Mouse (Mus musculus) forebrain, embryonic 16.5 days (tissue): ENCODE results near the gene Tent4b. TPM values are rescaled to one million over a fixed set of nuclear protein-coding genes. Genes with fewer than 3 reads are reported as not detected.
A peak's percentile ranks its signal among the peaks of the same experiment; 100 is the strongest.

Experiments used
- ATAC-seq: fragments of 200-750 bp; cut with Nextera tagmentation; 2 replicates; pipeline ENCODE4 v1.8.0; 2017; ENCODE audit warnings: mild to moderate bottlenecking, moderate library complexity
- H3K27ac ChIP-seq: fragments of 300-500 bp; sonication (generic); 2 replicates; pipeline ENCODE4 v1.5.1; 2014; ENCODE audit warnings: low read length, control low read depth
- H3K27me3 ChIP-seq: fragments of 300-500 bp; sonication (generic); replicated peaks from 2 replicates; pipeline ENCODE4 v1.6.1; 2014; ENCODE audit warnings: low read length; ENCODE audit not compliant: control insufficient read depth, insufficient read depth
- H3K36me3 ChIP-seq: fragments of 300-500 bp; sonication (generic); 2 replicates; pipeline ENCODE4 v1.6.1; 2014; ENCODE audit not compliant: control insufficient read depth, insufficient read depth
- H3K4me1 ChIP-seq: fragments of 300-500 bp; sonication (generic); replicated peaks from 2 replicates; pipeline ENCODE4 v1.6.1; 2014; ENCODE audit warnings: low read length; ENCODE audit not compliant: control insufficient read depth, insufficient read depth
- H3K4me2 ChIP-seq: fragments of 300-500 bp; sonication (generic); 2 replicates; pipeline ENCODE4 v1.6.1; 2014; ENCODE audit warnings: mild to moderate bottlenecking, low read length, control low read depth
- H3K4me3 ChIP-seq: fragments of 300-500 bp; sonication (generic); replicated peaks from 2 replicates; pipeline ENCODE4 v1.5.1; 2014; ENCODE audit warnings: mild to moderate bottlenecking, low read length, control low read depth
- H3K9ac ChIP-seq: fragments of 300-500 bp; sonication (generic); replicated peaks from 2 replicates; pipeline ENCODE4 v1.6.1; 2014; ENCODE audit warnings: low read depth, low read length, control low read depth
- H3K9me3 ChIP-seq: fragments of 300-500 bp; sonication (generic); 2 replicates; pipeline ENCODE4 v1.6.1; 2016; ENCODE audit warnings: low read length; ENCODE audit not compliant: control insufficient read depth
- WGBS: fragments of 180-500 bp; shearing (Covaris S2); extraction: QIAGEN DNeasy Blood & Tissue Kit; methylation state at CpG from one replicate; pipeline ENCODE4 v1.1.7; 2014; 5-methylcytosine and 5-hydroxymethylcytosine counted together
- polyA plus RNA-seq: library from polyadenylated mRNA; unstranded; fragments of >200 nt; fragmentation: Nextera tagmentation; extraction: Ambion mirVana; gene quantifications from 2 replicates; pipeline ENCODE4 v1.2.1, GENCODE M21; 2015

Gene Tent4b
- polyA plus RNA-seq, 1 experiment from 2014 or later, result 11.1 TPM

GRCm38 (mm10) chr8:88269107-88269875, 70.3 kb downstream of the Tent4b start:
- ATAC-seq, result no peak
- H3K36me3 ChIP-seq, result no peaks in the 10 kb centered on the region
- H3K9ac ChIP-seq, result no peak overlapping the region
- no peak overlapping the region for H3K27ac ChIP-seq
- H3K4me2 ChIP-seq, result no peak overlapping the region
- no peaks in the 10 kb centered on the region for H3K9me3 ChIP-seq
- no peaks in the 10 kb centered on the region; the same call in 1 of the 2 replicates for H3K27me3 ChIP-seq
- 64% methylated on average over 7 of the region's 7 CpGs for WGBS
- no peak overlapping the region for H3K4me3 ChIP-seq
- peaks cover 10% of the 10 kb centered on the region for H3K4me1 ChIP-seq

DNA sequence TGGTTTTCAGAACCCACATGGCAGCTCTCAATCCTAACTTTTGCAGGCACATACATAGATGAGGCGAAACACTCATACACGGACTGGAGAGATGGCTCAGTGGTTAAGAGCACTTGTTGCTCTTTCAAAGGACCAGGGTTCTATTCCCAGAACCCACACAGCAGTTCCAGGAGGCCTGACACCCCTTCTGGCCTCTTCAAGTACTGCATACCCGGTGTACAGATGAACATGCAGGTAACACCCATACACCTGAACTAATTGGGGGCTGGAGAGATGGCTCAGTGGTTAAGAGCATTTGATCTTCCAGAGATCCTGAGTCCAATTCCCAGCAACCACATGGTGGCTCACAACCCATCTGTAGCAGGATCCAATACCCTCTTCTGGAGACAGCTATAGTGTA, 71.1 kb downstream of the Tent4b start:
- Histone ChIP-seq H3K9ac (no peak overlapping the region), H3K36me3 (no peaks in the 10 kb centered on the region), H3K9me3 (no peaks in the 10 kb centered on the region), H3K27ac (no peak overlapping the region), H3K27me3 (no peaks in the 10 kb centered on the region; the same call in 1 of the 2 replicates), H3K4me2 (no peak overlapping the region), H3K4me1 (peaks cover 10% of the 10 kb centered on the region), H3K4me3 (no peak overlapping the region)
- WGBS, result 66% methylated on average over 3 of the region's 3 CpGs
- ATAC-seq, result no peak

DNA sequence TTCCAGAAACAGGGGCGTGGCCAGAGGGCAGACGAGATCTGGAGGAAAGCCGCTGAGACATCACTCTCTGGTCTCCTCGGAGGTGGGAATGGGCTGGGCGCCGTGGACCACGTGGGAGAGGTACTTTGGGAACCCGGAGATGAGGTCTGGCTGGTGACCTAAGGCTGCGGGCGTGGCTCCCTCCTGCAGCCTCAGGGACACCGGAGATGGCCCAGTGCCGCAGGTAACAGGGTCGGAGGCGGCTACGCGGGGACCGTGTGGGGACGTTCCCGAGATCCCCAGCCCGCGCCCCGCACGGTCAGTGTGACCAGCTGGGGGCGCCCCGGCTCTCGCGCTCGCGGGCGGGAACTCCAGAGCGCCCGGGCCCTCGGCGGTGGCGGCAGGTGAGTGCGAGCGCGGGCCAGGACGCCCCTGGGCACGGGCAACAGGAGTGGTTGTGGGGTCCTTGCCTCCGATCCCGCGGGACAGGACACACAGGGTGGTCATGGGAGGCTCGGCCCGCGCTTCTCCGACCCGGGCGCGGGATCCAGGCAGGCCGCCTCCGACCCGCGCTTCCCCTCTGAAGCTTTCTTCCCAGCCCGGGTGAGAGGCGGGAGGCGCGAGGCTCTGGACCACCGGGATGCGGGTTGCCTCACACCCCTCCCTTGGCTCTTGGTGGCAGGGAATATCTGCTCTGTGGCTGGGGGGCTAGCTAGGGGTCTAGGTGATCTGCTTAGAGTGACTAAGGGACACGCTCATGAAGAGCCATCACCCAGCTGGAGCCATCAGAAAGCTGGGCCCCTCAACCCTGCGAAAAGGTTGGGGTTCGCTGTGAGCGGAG, 73.4 kb downstream of the Tent4b start, which contains the start of gene Adcy7:
Gene Adcy7, plus strand, starts transcription at position 173 of the 820 bp plus-strand sequence.
- H3K27me3 ChIP-seq, result no peaks in the 10 kb centered on the region; the same call in 1 of the 2 replicates
- H3K4me2 ChIP-seq, result peak within 1 kb of the TSS; percentile 80
- peak within 1 kb of the TSS; percentile 47 for H3K4me3 ChIP-seq
- H3K36me3 ChIP-seq, result no peaks in the 10 kb centered on the region
- peak within 1 kb of the TSS; percentile 59 for H3K9ac ChIP-seq
- 0 out of 2 replicates have a peak, but pooled peaks have one; percentile 47 for ATAC-seq
- H3K27ac ChIP-seq, result no peak within 1 kb of the TSS
- WGBS, result 4% methylated on average over 64 of the region's 64 CpGs
- H3K9me3 ChIP-seq, result no peaks in the 10 kb centered on the region
- H3K4me1 ChIP-seq, result peaks cover 10% of the 10 kb centered on the region

DNA sequence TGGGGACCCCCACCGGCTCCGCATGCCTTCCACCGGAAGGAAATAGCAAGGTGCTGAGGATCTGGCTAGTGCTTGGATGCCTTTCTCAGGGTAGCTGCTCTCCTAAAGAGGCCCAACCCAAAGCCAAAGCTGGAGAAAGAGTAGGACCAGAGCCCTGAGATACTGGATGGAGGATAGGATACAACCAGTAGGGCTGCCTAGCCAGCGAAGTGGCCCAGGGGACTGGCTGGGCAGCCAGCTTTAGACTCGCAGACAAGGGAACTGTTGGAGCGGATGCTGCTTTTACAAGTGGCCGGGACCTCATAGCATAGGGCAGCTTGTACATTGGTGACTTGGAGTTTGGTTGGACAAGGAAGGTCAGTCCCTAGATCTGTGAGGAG, 74.0 kb downstream of the Tent4b start:
- H3K4me1 ChIP-seq, result peaks cover 10% of the 10 kb centered on the region
- no peaks in the 10 kb centered on the region for H3K36me3 ChIP-seq
- no peak overlapping the region for H3K27ac ChIP-seq
- H3K4me2 ChIP-seq, result no peak overlapping the region
- no peak overlapping the region for H3K9ac ChIP-seq
- H3K9me3 ChIP-seq, result no peaks in the 10 kb centered on the region
- WGBS, result 73% methylated on average over 7 of the region's 7 CpGs
- no peak overlapping the region for H3K4me3 ChIP-seq
- no peak for ATAC-seq
- H3K27me3 ChIP-seq, result no peaks in the 10 kb centered on the region; the same call in 1 of the 2 replicates

DNA sequence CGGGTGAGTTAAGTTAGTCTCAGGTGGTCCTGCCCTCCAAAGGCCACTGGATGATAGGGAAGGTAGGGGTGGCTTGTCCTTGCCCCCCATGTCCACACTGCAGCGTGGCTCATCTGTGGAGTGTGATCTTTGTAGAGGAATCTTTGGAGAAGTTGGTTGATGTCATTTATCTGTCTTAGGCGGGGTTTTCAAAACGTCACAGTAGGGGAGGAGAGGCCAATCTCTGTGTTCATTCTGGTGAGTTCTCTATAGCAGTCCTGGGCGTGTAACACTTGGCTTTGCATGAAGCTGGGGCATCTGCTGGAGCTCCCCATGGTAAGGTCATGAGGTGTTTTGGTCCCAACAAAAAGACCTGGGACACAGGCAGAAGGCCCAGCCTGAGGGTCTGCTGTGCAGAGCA, 75.1 kb downstream of the Tent4b start:
- H3K4me2 ChIP-seq, result no peak overlapping the region
- peaks cover 10% of the 10 kb centered on the region for H3K4me1 ChIP-seq
- H3K9me3 ChIP-seq, result no peaks in the 10 kb centered on the region
- no peaks in the 10 kb centered on the region for H3K36me3 ChIP-seq
- no peak overlapping the region for H3K27ac ChIP-seq
- no peak overlapping the region for H3K4me3 ChIP-seq
- ATAC-seq, result no peak
- 88% methylated on average over 5 of the region's 5 CpGs for WGBS
- H3K27me3 ChIP-seq, result no peaks in the 10 kb centered on the region; the same call in 1 of the 2 replicates
- H3K9ac ChIP-seq, result no peak overlapping the region

- Histone ChIP-seq H3K36me3 (no peaks in the 10 kb centered on the region), H3K4me1 (no peaks in the 10 kb centered on the region), H3K4me3 (no peak overlapping the region), H3K9ac (no peak overlapping the region), H3K27ac (no peak overlapping the region), H3K27me3 (no peaks in the 10 kb centered on the region), H3K9me3 (no peaks in the 10 kb centered on the region), H3K4me2 (no peak overlapping the region)
- WGBS, result 72% methylated on average over 5 of the region's 5 CpGs
- ATAC-seq, result no peak
Observed at GRCm38 (mm10) chr8:88279220-88279619, 80.2 kb downstream of the Tent4b start.

GRCm38 (mm10) chr8:88279670-88280069, 80.7 kb downstream of the Tent4b start:
- H3K27me3 ChIP-seq, result no peaks in the 10 kb centered on the region
- H3K36me3 ChIP-seq, result no peaks in the 10 kb centered on the region
- H3K4me1 ChIP-seq, result no peaks in the 10 kb centered on the region
- no peak overlapping the region for H3K4me2 ChIP-seq
- H3K27ac ChIP-seq, result no peak overlapping the region
- H3K9ac ChIP-seq, result no peak overlapping the region
- H3K9me3 ChIP-seq, result no peaks in the 10 kb centered on the region
- ATAC-seq, result no peak
- H3K4me3 ChIP-seq, result no peak overlapping the region
- WGBS, result 87% methylated on average over 6 of the region's 6 CpGs

DNA sequence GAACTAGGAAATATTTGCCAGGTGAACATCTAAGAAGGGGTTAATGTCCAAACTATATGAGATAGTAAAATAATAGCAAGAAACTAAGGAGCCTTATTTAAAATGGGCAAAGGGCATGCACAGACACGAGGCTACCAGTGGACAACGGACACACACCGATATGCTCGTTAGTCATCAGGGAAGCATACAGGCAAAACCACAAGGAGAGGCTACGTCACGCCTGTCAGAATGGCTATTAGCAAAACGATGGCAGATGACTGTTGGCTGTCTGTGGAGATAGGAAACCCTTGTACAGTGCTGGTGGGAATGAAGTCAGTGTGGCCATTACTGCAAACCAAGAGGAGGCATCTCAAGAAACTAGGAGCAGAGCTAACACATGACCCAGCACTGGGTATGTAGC, 81.9 kb downstream of the Tent4b start:
- Histone ChIP-seq H3K36me3 (no peaks in the 10 kb centered on the region), H3K27me3 (no peaks in the 10 kb centered on the region), H3K9me3 (no peaks in the 10 kb centered on the region), H3K9ac (no peak overlapping the region), H3K4me3 (no peak overlapping the region), H3K4me2 (no peak overlapping the region), H3K27ac (no peak overlapping the region), H3K4me1 (no peaks in the 10 kb centered on the region)
- no peak for ATAC-seq
- 65% methylated on average over 7 of the region's 7 CpGs for WGBS

GRCm38 (mm10) chr8:88282684-88283083, 83.7 kb downstream of the Tent4b start:
- no peaks in the 10 kb centered on the region for H3K36me3 ChIP-seq
- no peaks in the 10 kb centered on the region for H3K27me3 ChIP-seq
- no peak overlapping the region for H3K9ac ChIP-seq
- H3K9me3 ChIP-seq, result no peaks in the 10 kb centered on the region
- H3K4me2 ChIP-seq, result no peak overlapping the region
- ATAC-seq, result no peak
- no peaks in the 10 kb centered on the region for H3K4me1 ChIP-seq
- 70% methylated on average over 8 of the region's 8 CpGs for WGBS
- no peak overlapping the region for H3K4me3 ChIP-seq
- no peak overlapping the region for H3K27ac ChIP-seq
